Mouse (Mus musculus) hindbrain, postnatal 0 days (tissue): ENCODE measurements around the gene Trim56. TPM values are rescaled to one million over a fixed set of nuclear protein-coding genes. Genes with fewer than 3 reads are reported as not detected.
A peak's percentile ranks its signal among the peaks of the same experiment; 100 is the strongest.

Source experiments
- ATAC-seq: fragments of 200-750 bp; cut with Nextera tagmentation; 2 replicates; pipeline ENCODE4 v1.8.0; 2017; ENCODE audit warnings: mild to moderate bottlenecking, moderate TSS enrichment, moderate library complexity
- DNase-seq: peaks from one replicate; pipeline ENCODE4 v3.0.0-alpha.2; 2015; ENCODE audit warnings: low spot score
- H3K27ac ChIP-seq: fragments of 300-500 bp; sonication (generic); 2 replicates; pipeline ENCODE4 v1.5.1; 2014; ENCODE audit warnings: mild to moderate bottlenecking
- H3K27me3 ChIP-seq: fragments of 300-500 bp; sonication (generic); 2 replicates; pipeline ENCODE4 v1.6.1; 2014; ENCODE audit warnings: low read length, mixed read lengths; ENCODE audit not compliant: insufficient read depth
- H3K36me3 ChIP-seq: fragments of 300-500 bp; sonication (generic); 2 replicates; pipeline ENCODE4 v1.6.1; 2014; ENCODE audit warnings: low read length, mixed read lengths; ENCODE audit not compliant: insufficient read depth
- H3K4me1 ChIP-seq: fragments of 300-500 bp; sonication (generic); 2 replicates; pipeline ENCODE4 v1.6.1; 2014; ENCODE audit warnings: antibody characterized with exemption, low read length, mixed read lengths; ENCODE audit not compliant: insufficient read depth
- H3K4me2 ChIP-seq: fragments of 300-500 bp; sonication (generic); 2 replicates; pipeline ENCODE4 v1.6.1; 2014; ENCODE audit warnings: low read depth, mild to moderate bottlenecking, low read length, moderate library complexity, mixed read lengths
- H3K4me3 ChIP-seq: fragments of 300-500 bp; sonication (generic); 2 replicates; pipeline ENCODE4 v1.5.1; 2014; ENCODE audit warnings: low read length
- H3K9ac ChIP-seq: fragments of 300-500 bp; sonication (generic); replicated peaks from 2 replicates; pipeline ENCODE4 v1.6.1; 2014; ENCODE audit warnings: mild to moderate bottlenecking, low read length, moderate library complexity, mixed read lengths
- H3K9me3 ChIP-seq: fragments of 300-500 bp; sonication (generic); 2 replicates; pipeline ENCODE4 v1.6.1; 2016; ENCODE audit warnings: low read length, mixed read lengths
- CTCF ChIP-seq: IDR thresholded peaks from 2 replicates; pipeline ENCODE4 v1.5.1; 2016; ENCODE audit warnings: antibody characterized with exemption, control low read depth, low read depth
- WGBS: fragments of 180-500 bp; shearing (Covaris S2); extraction: QIAGEN DNeasy Blood & Tissue Kit; methylation state at CpG from one replicate; pipeline ENCODE4 v1.1.7; 2014; 5-methylcytosine and 5-hydroxymethylcytosine counted together
- polyA plus RNA-seq: library from polyadenylated mRNA; unstranded; fragments of >200 nt; fragmentation: Nextera tagmentation; extraction: Ambion mirVana; gene quantifications from 2 replicates; pipeline ENCODE4 v1.2.1, GENCODE M21; 2015
- total RNA-seq: library from RNA; depleted of rRNA; stranded (reverse); fragments of >200 nt; gene quantifications from 2 replicates; pipeline ENCODE4 v1.2.3, GENCODE M21; 2014

Trim56 gene
- total and polyA plus RNA-seq, 2 experiments from 2014 or later = 2.6 to 7.2 TPM

DNA sequence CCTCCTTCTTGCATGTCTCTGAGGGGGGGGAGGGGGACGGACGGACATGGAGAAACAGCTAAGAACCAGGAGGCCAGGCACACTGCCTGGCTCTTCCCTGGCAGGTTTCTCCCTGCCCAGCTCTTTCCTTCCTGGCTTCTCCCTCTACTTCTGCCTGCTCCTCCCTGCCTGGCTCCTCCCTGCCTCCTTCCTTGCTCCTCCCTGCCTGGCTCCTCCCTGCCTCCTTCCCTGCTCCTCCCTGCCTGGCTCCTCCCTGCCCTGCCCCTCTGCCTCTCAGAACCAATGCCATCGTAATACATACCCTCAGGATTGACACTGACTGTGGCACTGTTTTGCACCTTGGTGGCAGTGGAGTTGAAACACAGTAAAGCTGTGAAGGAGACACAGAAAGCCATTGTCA lies 24.8 kb upstream of the Trim56 start:
- WGBS = 47% methylated on average over 1 of the region's 3 CpGs
- DNase-seq (no peak), ATAC-seq (no peak)
- H3K4me2 ChIP-seq = no peak overlapping the region
- H3K4me1 ChIP-seq = no peaks in the 10 kb centered on the region
- no peaks in the 10 kb centered on the region for H3K36me3 ChIP-seq
- H3K9me3 ChIP-seq = no peaks in the 10 kb centered on the region
- no peak overlapping the region for H3K27ac ChIP-seq
- no peaks in the 10 kb centered on the region for H3K27me3 ChIP-seq
- no peak overlapping the region for H3K9ac ChIP-seq
- TF ChIP-seq CTCF = no peak
- no peak overlapping the region for H3K4me3 ChIP-seq

DNA sequence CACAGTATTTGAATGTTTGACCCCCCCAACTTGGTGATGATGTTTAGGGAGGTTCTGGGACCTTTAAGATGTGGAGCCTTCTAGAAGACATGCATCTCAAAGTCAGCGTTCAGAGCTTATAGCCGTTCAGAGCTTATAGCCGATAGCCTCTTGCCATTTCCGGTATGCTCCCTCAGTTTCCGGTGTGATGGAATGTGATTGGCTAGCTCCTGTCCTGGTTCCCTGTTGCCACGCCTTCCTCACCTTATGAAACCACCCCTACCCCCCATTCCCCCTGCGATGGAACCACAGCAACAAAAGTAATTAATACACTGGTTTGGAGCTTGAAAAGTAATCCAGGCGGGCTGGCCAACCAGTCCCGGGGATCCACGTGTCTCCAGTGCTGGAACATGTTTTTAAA lies 23.0 kb upstream of the Trim56 start:
- H3K27ac ChIP-seq = no peak overlapping the region
- H3K4me2 ChIP-seq = no peak overlapping the region
- ATAC-seq (no peak), DNase-seq (no peak)
- H3K36me3 ChIP-seq = no peaks in the 10 kb centered on the region
- no peaks in the 10 kb centered on the region for H3K27me3 ChIP-seq
- no peaks in the 10 kb centered on the region for H3K4me1 ChIP-seq
- H3K9me3 ChIP-seq = no peaks in the 10 kb centered on the region
- WGBS = 87% methylated on average over 10 of the region's 10 CpGs
- TF ChIP-seq CTCF = no peak
- H3K4me3 ChIP-seq = no peak overlapping the region
- H3K9ac ChIP-seq = no peak overlapping the region

- Histone ChIP-seq H3K36me3 (no peaks in the 10 kb centered on the region), H3K27ac (no peak overlapping the region), H3K4me2 (no peak overlapping the region), H3K4me1 (no peaks in the 10 kb centered on the region), H3K4me3 (no peak overlapping the region), H3K9ac (no peak overlapping the region), H3K27me3 (no peaks in the 10 kb centered on the region), H3K9me3 (no peaks in the 10 kb centered on the region)
- DNase-seq (no peak), ATAC-seq (no peak)
- TF ChIP-seq CTCF = no peak
- WGBS = 40% methylated on average over 11 of the region's 11 CpGs
These were observed 18.9 kb upstream of the Trim56 start for GRCm38 (mm10) chr5:137134959-137135358.

DNA sequence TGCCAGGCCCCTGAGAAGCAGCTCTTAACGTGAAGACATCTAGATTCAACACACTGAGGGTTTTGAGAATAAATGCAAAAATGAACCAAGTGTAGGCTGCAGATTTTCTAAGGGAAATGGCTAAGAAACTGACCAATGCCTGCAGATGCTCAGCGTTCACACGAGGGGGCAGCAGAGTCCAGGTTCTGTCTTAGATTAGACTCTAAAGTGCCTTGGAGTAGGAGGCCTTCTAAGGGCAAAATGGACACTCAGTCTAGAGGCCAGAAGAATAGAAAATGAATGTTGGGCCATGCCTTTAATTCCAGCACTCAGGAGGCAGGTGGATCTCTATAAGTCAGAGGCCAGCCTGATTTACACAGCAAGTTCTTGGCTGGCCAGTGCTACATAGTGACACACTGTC lies 15.5 kb upstream of the Trim56 start:
- Histone ChIP-seq H3K4me1 (no peaks in the 10 kb centered on the region), H3K4me2 (no peak overlapping the region), H3K4me3 (no peak overlapping the region), H3K27ac (no peak overlapping the region), H3K27me3 (no peaks in the 10 kb centered on the region), H3K9ac (no peak overlapping the region), H3K36me3 (no peaks in the 10 kb centered on the region), H3K9me3 (no peaks in the 10 kb centered on the region)
- DNase-seq (peak; percentile 89), ATAC-seq (peak; percentile 70)
- TF ChIP-seq CTCF = peak; percentile 95
- WGBS = 2% methylated on average over 3 of the region's 3 CpGs

GRCm38 (mm10) chr5:137129281-137129680 lies 13.3 kb upstream of the Trim56 start:
- Histone ChIP-seq H3K9ac (no peak overlapping the region), H3K4me2 (no peak overlapping the region), H3K4me1 (no peaks in the 10 kb centered on the region), H3K9me3 (no peaks in the 10 kb centered on the region), H3K27me3 (no peaks in the 10 kb centered on the region), H3K36me3 (no peaks in the 10 kb centered on the region), H3K4me3 (no peak overlapping the region), H3K27ac (no peak overlapping the region)
- WGBS = 23% methylated on average over 5 of the region's 5 CpGs
- no peak for DNase-seq
- TF ChIP-seq CTCF = no peak
- no peak for ATAC-seq

- no peaks in the 10 kb centered on the region for H3K36me3 ChIP-seq
- peaks cover 4% of the 10 kb centered on the region; the same call in 1 of the 2 replicates for H3K4me1 ChIP-seq
- no peaks in the 10 kb centered on the region for H3K9me3 ChIP-seq
- ATAC-seq (0 out of 2 replicates have a peak, but pooled peaks have one; percentile 14), DNase-seq (no peak)
- H3K4me3 ChIP-seq = no peak overlapping the region
- no peak overlapping the region for H3K9ac ChIP-seq
- no peaks in the 10 kb centered on the region for H3K27me3 ChIP-seq
- no peak overlapping the region for H3K4me2 ChIP-seq
- WGBS = 85% methylated on average over 4 of the region's 4 CpGs
- H3K27ac ChIP-seq = peak overlapping the region; percentile 62
- no peak for TF ChIP-seq CTCF
These were observed 7.5 kb upstream of the Trim56 start for GRCm38 (mm10) chr5:137123516-137123915.

DNA sequence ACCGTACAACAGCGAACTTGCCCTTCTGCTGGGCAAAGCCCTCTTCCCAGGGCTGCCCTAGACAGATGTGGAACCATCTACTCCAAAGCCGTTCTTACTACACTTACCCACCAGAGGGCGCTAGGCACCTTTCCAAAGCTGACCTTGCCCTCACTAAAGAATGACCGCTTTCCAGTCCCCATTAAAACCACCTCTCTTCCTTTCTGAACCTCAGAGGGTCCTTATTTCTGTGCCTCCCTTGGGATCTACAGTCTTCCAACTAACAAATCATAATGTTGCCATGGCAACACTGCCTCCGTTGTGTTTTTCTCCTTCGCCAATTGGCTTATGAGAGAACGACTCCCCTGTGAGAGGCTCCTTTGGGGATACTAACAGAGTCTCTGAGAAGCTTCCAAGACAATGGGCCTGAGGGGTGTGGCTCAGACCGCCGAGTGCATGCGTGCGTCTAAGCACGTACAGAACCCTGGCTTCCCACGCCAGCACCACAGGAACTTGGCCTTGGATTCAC lies 6.7 kb upstream of the Trim56 start:
- no peak overlapping the region for H3K9ac ChIP-seq
- H3K4me1 ChIP-seq = peaks cover 4% of the 10 kb centered on the region; the same call in 1 of the 2 replicates
- peak; percentile 91 for TF ChIP-seq CTCF
- peak overlapping the region; percentile 62 for H3K27ac ChIP-seq
- H3K4me3 ChIP-seq = no peak overlapping the region
- no peaks in the 10 kb centered on the region for H3K36me3 ChIP-seq
- DNase-seq (peak; percentile 83), ATAC-seq (peak; percentile 81)
- no peak overlapping the region for H3K4me2 ChIP-seq
- H3K9me3 ChIP-seq = no peaks in the 10 kb centered on the region
- 7% methylated on average over 14 of the region's 14 CpGs for WGBS
- no peaks in the 10 kb centered on the region for H3K27me3 ChIP-seq
